Mouse (Mus musculus) erythroblast, embryonic 14.5 days (primary cell): Measurements from ENCODE around the gene Tex22.

ENCODE experiments used
- GATA1 ChIP-seq: IDR thresholded peaks from 2 replicates; pipeline ENCODE4 v1.6.1; 2012; ENCODE audit warnings: low read length, inconsistent platforms, mixed read lengths
- TAL1 ChIP-seq: IDR thresholded peaks from 3 replicates; pipeline ENCODE4 v1.6.1; 2012; ENCODE audit warnings: low read length, inconsistent platforms, mixed read lengths

GRCm38 (mm10) chr12:113038414-113038813 lies 35.9 kb upstream of the Tex22 start:
- TF ChIP-seq TAL1 (no peak), GATA1 (no peak)
